Mouse (Mus musculus) neural tube, embryonic 10.5 days (tissue): ENCODE results near the gene Slc10a3.
A peak's percentile ranks its signal among the peaks of the same experiment; 100 is the strongest.
"Not testable (repeated sequence)": the region's sequence is repeated elsewhere in the genome, so short reads cannot be mapped to it uniquely, and the experiment has no call there.

Source experiments
- DNase-seq: peaks from one replicate; pipeline ENCODE4 v3.0.0-alpha.2; 2017; ENCODE audit warnings: low spot score; ENCODE audit errors: extremely low spot score

Gene Slc10a3

GRCm38 (mm10) chrX:74372888-74373549, at the start of gene Slc10a3, which contains the start of gene Ubl4a:
TSS of gene Slc10a3 (minus strand) at chrX:74373349.
TSS of gene Ubl4a (minus strand) at chrX:74373218.
- peak; percentile 71 for DNase-seq

GRCm38 (mm10) chrX:74413377-74413776, 40.2 kb upstream of the Slc10a3 start:
- DNase-seq: peak; percentile 61

GRCm38 (mm10) chrX:74408340-74408739, 35.2 kb upstream of the Slc10a3 start:
- DNase-seq: no peak

- no peak for DNase-seq
Measured at GRCm38 (mm10) chrX:74400136-74400535, 27.0 kb upstream of the Slc10a3 start.

- peak; percentile 70 for DNase-seq
Measured at GRCm38 (mm10) chrX:74392535-74393443, 19.6 kb upstream of the Slc10a3 start, which contains the start of the genes Fam3a and Ikbkg. TSS of gene Fam3a (minus strand) at chrX:74393272. TSS of gene Ikbkg (plus strand) at chrX:74393290.

- DNase-seq: no peak
Measured at GRCm38 (mm10) chrX:74388153-74388552, 15.0 kb upstream of the Slc10a3 start.

- DNase-seq: no peak
Measured at GRCm38 (mm10) chrX:74384451-74384850, 11.3 kb upstream of the Slc10a3 start.

- peak; percentile 69 for DNase-seq
Measured at GRCm38 (mm10) chrX:74368209-74368909, 4.8 kb downstream of the Slc10a3 start.

- no peak for DNase-seq
Measured at GRCm38 (mm10) chrX:74367512-74367911, 5.6 kb downstream of the Slc10a3 start.

GRCm38 (mm10) chrX:74359171-74359570, 14.0 kb downstream of the Slc10a3 start:
- DNase-seq: no peak

GRCm38 (mm10) chrX:74357069-74357468, 16.1 kb downstream of the Slc10a3 start:
- DNase-seq: not testable (repeated sequence)

- peak; percentile 58 for DNase-seq
Measured at GRCm38 (mm10) chrX:74353467-74353770, 19.7 kb downstream of the Slc10a3 start, which contains the start of gene Lage3. TSS of gene Lage3 (minus strand) at chrX:74353618.

- DNase-seq: peak; percentile 16
Measured at GRCm38 (mm10) chrX:74352645-74353466, 20.3 kb downstream of the Slc10a3 start.

- DNase-seq: no peak
Measured at GRCm38 (mm10) chrX:74330166-74330930, 42.8 kb downstream of the Slc10a3 start.

- DNase-seq: no peak
Measured at GRCm38 (mm10) chrX:74329215-74329671, 43.9 kb downstream of the Slc10a3 start.

- peak; percentile 76 for DNase-seq
Measured at GRCm38 (mm10) chrX:74328725-74329161, 44.4 kb downstream of the Slc10a3 start, which contains the start of gene Plxna3. TSS of gene Plxna3 (plus strand) at chrX:74329066.
